Mouse (Mus musculus): Measurements from ENCODE around the gene Tbata. TPM values are rescaled to one million over a fixed set of nuclear protein-coding genes. Genes with fewer than 3 reads are reported as not detected.

The Tbata gene
- total and polyA plus RNA-seq, 3 experiments = not detected

GRCm38 (mm10) chr10:61158594-61158993 is 13.2 kb upstream of the Tbata start:
- Histone ChIP-seq H3K79me2 (ENCODE audit: control insufficient read depth, insufficient read depth, low read length, poor library complexity) (no peaks in the 10 kb centered on the region), H3K36me3 (ENCODE audit: control insufficient read depth in 1 of 2, insufficient read depth in 2 of 2, low read length in 2 of 2) (peaks cover 0 to 5% of the 10 kb centered on the region in 2 experiments; a peak in 2 of 4 replicates), H3K27ac (ENCODE audit: control insufficient read depth, low read depth, low read length) (no peak overlapping the region), H3K9ac (ENCODE audit: control insufficient read depth, low read depth, low read length, poor library complexity, severe bottlenecking) (no peak overlapping the region), H3K9me3 (replicated peaks; ENCODE audit: insufficient read depth, low read length) (no peaks in the 10 kb centered on the region), H3K4me1 (ENCODE audit: control insufficient read depth in 1 of 2, insufficient read depth in 2 of 2, low read length in 2 of 2) (peaks cover 0 to 12% of the 10 kb centered on the region in 2 experiments), H3K27me3 (ENCODE audit: control insufficient read depth in 1 of 2, insufficient read depth in 2 of 2, low read length in 2 of 2) (no peaks in the 10 kb centered on the region; a peak in 1 of 4 replicates), H3K4me3 (ENCODE audit: control insufficient read depth in 1 of 2, insufficient read depth in 1 of 2, low read depth in 2 of 2, low read length in 2 of 2) (no peak overlapping the region)
- no peak for DNase-seq (ENCODE audit: low read depth, low spot score)
- TF ChIP-seq ZC3H11A (IDR thresholded peaks at IDR 0.05; ENCODE audit: low read depth, low read length) = no peak
- TF ChIP-seq ZMIZ1 (IDR thresholded peaks at IDR 0.05; ENCODE audit: low read depth, low read length) = no peak

DNA sequence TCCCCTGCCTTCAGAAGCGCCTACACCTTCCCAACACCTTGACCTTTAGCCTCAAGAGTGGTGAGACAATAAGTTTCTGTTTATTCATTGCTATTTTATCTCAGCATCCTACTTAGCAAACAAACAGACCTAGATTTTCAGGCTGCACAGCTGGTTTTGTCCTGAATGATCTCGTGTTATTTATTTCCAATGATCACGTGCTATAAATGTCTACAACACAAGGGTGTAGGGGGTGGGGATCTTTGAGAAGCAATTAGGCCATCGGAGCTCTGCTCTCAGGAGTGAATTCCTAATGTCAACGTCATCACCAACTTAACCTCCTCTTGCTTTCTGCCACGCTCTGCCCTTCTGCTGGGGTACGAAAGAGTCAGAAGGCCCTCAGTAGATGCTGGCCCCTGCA is 11.7 kb upstream of the Tbata start:
- H3K27ac ChIP-seq (ENCODE audit: control insufficient read depth, low read depth, low read length) = no peak overlapping the region
- no peaks in the 10 kb centered on the region; a peak in 1 of 4 replicates for H3K27me3 ChIP-seq (ENCODE audit: control insufficient read depth in 1 of 2, insufficient read depth in 2 of 2, low read length in 2 of 2)
- H3K36me3 ChIP-seq (ENCODE audit: control insufficient read depth in 1 of 2, insufficient read depth in 2 of 2, low read length in 2 of 2) = peaks cover 0 to 2% of the 10 kb centered on the region in 2 experiments; a peak in 2 of 4 replicates
- peaks cover 0 to 7% of the 10 kb centered on the region in 2 experiments; a peak in 3 of 4 replicates for H3K4me1 ChIP-seq (ENCODE audit: control insufficient read depth in 1 of 2, insufficient read depth in 2 of 2, low read length in 2 of 2)
- TF ChIP-seq ZNF384 (IDR thresholded peaks at IDR 0.05; ENCODE audit: low read depth, low read length) (no peak), BHLHE40 (IDR thresholded peaks at IDR 0.05; ENCODE audit: borderline replicate concordance, low read depth, low read length) (no peak), MXI1 (IDR thresholded peaks at IDR 0.05; ENCODE audit: low read depth, low read length) (no peak), NELFE (IDR thresholded peaks at IDR 0.05; ENCODE audit: low read depth, low read length) (no peak)
- H3K9ac ChIP-seq (ENCODE audit: control insufficient read depth, low read depth, low read length, poor library complexity, severe bottlenecking) = no peak overlapping the region
- H3K79me2 ChIP-seq (ENCODE audit: control insufficient read depth, insufficient read depth, low read length, poor library complexity) = no peaks in the 10 kb centered on the region
- H3K4me3 ChIP-seq (ENCODE audit: control insufficient read depth in 1 of 2, insufficient read depth in 1 of 2, low read depth in 2 of 2, low read length in 2 of 2) = no peak overlapping the region
- H3K9me3 ChIP-seq (replicated peaks; ENCODE audit: insufficient read depth, low read length) = no peaks in the 10 kb centered on the region
- DNase-seq (ENCODE audit: low read depth, low spot score) = no peak

GRCm38 (mm10) chr10:61160671-61161070 is 11.1 kb upstream of the Tbata start:
- Histone ChIP-seq H3K79me2 (ENCODE audit: control insufficient read depth, insufficient read depth, low read length, poor library complexity) (no peaks in the 10 kb centered on the region), H3K27me3 (ENCODE audit: control insufficient read depth in 1 of 2, insufficient read depth in 2 of 2, low read length in 2 of 2) (no peaks in the 10 kb centered on the region; a peak in 1 of 4 replicates), H3K36me3 (ENCODE audit: control insufficient read depth in 1 of 2, insufficient read depth in 2 of 2, low read length in 2 of 2) (no peaks in the 10 kb centered on the region), H3K9me3 (replicated peaks; ENCODE audit: insufficient read depth, low read length) (no peaks in the 10 kb centered on the region), H3K4me1 (ENCODE audit: control insufficient read depth in 1 of 2, insufficient read depth in 2 of 2, low read length in 2 of 2) (peaks cover 0 to 1% of the 10 kb centered on the region in 2 experiments; a peak in 1 of 4 replicates), H3K27ac (ENCODE audit: control insufficient read depth, low read depth, low read length) (no peak overlapping the region), H3K4me3 (ENCODE audit: control insufficient read depth in 1 of 2, insufficient read depth in 1 of 2, low read depth in 2 of 2, low read length in 2 of 2) (no peak overlapping the region), H3K9ac (ENCODE audit: control insufficient read depth, low read depth, low read length, poor library complexity, severe bottlenecking) (no peak overlapping the region)
- TF ChIP-seq TBP (IDR thresholded peaks at IDR 0.05; ENCODE audit: low read depth, low read length) (no peak), MYC (IDR thresholded peaks at IDR 0.05; ENCODE audit: low read depth, low read length) (no peak), KAT2A (conservative IDR thresholded peaks at IDR 0.05; ENCODE audit: low read depth, low read length) (no peak), USF2 (IDR thresholded peaks at IDR 0.05; ENCODE audit: borderline replicate concordance in 1 of 2, insufficient read depth in 1 of 2, low read depth in 1 of 2, low read length in 2 of 2) (no peak)
- DNase-seq (ENCODE audit: low read depth, low spot score) = no peak
